Mouse (Mus musculus) small intestine, adult 2 months (tissue): ENCODE results near the gene Cdk5r1.

ENCODE experiments used
- CTCF ChIP-seq: fragments of 200-500 bp; IDR thresholded peaks from 2 replicates; pipeline ENCODE4 v1.5.1; 2012; ENCODE audit warnings: low read depth, mild to moderate bottlenecking, control low read depth, inconsistent platforms, low read length, moderate library complexity, mixed read lengths; ENCODE audit not compliant: insufficient replicate concordance, insufficient read length; ENCODE audit errors: extremely low read depth
- POLR2A ChIP-seq: fragments of 200-500 bp; IDR thresholded peaks from 2 replicates; pipeline ENCODE4 v1.6.1; 2012; ENCODE audit warnings: low read depth, mild to moderate bottlenecking, control low read depth, inconsistent platforms, low read length, moderate library complexity

DNA sequence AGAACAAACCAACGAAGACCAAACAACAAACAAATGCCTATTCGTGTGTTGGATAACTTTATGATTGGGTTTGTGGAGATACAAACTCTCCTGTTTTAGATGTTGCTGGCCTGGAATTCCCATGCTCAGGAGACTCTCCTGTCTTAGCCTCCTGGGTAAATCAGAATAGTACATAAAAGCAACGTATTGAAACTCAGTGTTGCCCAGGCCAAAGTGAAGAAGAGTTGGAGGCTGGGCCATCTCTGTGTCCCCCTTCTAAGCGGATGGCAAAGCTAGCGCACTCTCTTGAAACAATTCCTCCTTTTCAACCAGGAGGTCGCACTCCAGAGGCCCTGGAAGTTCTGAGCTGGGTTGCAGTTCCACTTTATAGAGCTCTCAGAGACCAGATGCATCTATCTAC, 26.5 kb downstream of the Cdk5r1 start:
- TF ChIP-seq POLR2A, result no peak
- no peak for TF ChIP-seq CTCF
